Mouse (Mus musculus) lung, postnatal 36 days (tissue): ENCODE results near the gene Tbc1d2b.

Experiments
- DNase-seq: peaks from one replicate; pipeline ENCODE4 v3.0.0; 2022; ENCODE audit warnings: mixed read lengths

Gene Tbc1d2b

DNA sequence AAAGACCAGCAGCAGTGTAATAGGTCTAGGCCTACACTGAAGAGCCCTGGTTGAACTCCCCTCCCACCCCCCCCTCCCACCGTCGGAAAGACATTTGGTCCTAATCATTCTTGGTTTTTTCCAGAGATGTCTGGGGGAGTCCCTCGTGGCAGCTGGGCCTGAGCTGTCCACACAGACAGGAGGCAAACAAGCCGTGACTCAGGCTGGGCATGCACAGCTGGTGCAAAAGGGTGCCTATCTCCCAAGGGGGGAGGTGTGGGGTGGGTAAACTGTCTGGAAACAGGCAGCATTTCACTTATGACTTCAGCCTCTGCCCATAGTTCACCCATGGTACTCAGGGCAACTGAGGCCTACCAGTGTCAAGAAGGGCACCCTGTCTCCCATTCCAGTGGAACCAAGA lies 69.1 kb downstream of the Tbc1d2b start:
- DNase-seq = no peak

- no peak for DNase-seq
These were observed 69.5 kb downstream of the Tbc1d2b start for GRCm38 (mm10) chr9:90201096-90201495.

DNA sequence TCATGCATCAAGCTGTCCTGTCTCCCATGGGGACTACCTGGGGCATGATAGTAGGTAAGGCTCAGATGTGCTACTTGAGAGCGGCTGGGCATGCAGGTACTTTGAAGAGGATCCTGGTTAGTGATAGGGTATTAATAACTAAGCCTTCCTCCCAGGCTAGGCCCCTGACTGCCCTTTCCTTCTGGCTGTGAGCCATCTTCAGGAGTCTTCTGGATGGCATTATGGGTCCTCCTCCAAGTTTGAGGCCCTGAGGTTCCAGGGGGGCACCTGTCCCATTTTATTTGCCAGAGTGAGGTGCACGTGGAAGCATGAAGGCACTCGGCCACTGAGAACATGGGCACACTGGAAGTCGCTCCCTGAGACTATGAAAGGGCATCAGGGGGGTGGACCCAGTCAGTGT lies 70.1 kb downstream of the Tbc1d2b start:
- DNase-seq = no peak

DNA sequence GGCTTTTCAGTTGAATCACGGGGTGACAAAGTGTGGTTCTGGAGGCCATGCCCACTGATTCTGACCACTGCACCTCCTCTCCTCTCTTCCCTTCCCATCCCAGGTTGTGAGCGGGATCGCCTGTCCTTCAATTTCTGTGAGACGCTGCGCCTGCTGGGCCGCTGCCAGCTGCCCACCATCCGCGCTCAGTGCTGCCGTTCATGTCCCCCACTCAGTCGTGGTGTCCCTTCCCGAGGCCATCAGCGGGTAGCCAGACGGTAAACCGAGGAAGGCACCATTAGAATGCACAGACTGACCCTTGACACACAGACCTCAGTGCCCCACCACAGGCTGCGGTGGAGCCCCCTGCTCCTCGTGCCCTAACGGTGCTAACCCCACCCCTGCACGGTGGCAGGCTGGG lies 71.0 kb downstream of the Tbc1d2b start:
- DNase-seq = no peak

DNA sequence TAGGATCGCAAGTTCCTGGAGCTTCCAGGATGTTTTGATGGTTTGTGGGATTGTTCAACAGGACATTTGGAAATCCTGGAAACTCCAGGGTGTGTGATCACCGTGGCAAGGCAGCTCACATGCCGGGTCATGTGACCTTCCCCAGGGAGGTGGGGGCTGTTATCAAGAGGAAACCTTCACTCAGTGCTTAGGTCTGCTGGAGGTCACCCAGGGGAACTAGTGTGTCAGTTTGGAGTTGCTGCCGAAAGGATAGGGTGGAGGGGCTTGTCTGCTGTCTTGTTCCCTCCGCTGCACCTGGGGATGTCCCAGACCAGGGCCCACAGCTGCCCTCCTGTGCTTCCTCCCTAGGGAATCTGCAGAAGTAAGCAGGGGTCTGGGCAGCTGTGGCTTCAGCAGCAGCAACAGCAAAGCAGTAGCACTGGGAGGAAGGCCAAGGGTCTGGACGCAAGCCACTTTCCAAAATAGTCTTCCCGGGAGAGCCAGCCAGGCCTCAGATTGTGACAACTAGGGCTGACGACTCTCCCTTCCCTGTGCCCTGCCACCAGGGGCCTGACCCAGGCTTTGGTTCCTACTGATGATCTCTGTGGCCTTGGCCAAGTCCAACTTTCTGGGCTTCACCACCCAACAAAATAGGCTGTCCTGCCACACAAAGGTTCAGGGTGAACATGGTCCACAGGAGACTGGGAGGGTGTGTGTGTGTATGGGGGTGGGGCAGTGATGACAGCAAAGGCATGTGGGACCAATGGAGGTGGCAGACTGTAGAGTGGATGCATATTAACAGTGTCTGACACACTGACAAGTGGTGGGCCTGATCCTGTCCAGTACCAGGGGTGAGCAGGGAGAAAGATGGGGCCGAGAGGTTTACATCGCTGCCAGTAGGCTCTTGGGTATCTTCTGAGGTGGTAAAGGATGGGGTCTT lies 71.8 kb downstream of the Tbc1d2b start:
- DNase-seq = peak; percentile 56

GRCm38 (mm10) chr9:90197866-90198383 lies 72.7 kb downstream of the Tbc1d2b start:
- DNase-seq = no peak

- DNase-seq = no peak
These were observed 73.4 kb downstream of the Tbc1d2b start for GRCm38 (mm10) chr9:90197116-90197665.

- DNase-seq = no peak
These were observed 74.3 kb downstream of the Tbc1d2b start for GRCm38 (mm10) chr9:90196262-90196661.

GRCm38 (mm10) chr9:90195000-90195399 lies 75.6 kb downstream of the Tbc1d2b start:
- no peak for DNase-seq

DNA sequence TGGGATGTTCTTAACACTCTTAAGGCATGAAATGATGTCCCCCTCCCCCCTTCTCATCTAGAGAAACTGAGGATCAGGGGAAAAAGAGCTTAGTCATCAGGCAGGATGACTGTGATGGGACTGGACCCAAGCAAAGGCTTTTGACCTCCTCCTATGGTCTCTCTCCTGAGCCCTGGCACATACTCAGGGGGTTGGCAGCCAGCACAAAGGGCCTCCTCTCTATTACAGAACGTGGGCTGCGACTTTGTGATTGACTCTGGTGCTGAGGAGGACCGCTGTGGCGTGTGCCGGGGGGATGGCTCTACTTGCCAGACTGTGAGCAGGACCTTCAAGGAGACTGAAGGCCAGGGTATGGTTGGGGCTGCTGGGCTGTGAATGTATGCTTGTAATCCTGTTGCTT lies 81.2 kb downstream of the Tbc1d2b start:
- DNase-seq = no peak

GRCm38 (mm10) chr9:90188893-90189292 lies 81.7 kb downstream of the Tbc1d2b start:
- no peak for DNase-seq

DNA sequence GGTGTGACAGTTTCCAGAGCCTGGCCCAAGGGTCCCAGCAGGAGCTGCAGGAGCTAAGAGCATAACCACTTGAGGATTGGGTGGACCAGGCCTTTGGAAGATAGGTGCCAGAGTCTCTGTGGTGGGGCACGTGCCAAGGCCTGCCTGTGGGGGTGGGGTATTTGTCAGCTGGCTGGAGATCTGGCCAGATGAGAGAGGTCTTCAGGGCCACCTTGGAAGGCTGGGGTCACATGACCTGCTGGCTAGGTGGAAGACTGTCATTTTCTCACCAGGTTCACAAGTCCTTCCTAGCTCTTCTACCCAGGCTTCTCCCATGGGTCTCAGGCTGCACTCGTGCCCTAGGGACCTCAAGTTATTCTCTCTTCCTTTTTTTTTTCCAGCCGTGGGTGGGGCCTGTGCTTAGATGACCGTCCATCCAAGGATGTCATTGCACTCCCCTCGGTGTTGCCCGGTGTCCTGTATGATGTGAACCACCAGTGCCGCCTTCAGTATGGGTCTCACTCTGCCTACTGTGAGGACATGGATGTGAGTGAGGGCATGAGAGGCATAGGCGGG lies 85.2 kb downstream of the Tbc1d2b start:
- no peak for DNase-seq

DNA sequence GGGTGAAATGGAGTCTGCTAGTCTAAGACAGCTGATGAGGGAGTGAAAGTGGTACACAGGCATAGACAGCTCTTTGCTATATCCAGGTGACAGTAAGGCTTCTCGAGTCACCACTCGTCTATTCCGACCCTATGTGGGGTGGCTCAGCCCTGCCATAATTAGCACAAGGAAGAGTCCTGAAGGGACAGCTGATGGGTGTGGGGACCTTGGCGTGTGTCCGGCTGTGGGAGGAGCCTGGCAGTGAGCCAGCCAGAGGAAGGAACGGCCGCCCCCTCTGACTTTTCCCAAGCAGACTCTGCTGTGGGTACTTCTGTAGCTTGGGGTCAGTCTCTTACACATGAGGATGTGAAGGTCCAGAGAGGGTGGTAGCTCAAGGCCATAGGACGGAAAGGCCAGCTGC lies 86.5 kb downstream of the Tbc1d2b start:
- DNase-seq = peak; percentile 27

DNA sequence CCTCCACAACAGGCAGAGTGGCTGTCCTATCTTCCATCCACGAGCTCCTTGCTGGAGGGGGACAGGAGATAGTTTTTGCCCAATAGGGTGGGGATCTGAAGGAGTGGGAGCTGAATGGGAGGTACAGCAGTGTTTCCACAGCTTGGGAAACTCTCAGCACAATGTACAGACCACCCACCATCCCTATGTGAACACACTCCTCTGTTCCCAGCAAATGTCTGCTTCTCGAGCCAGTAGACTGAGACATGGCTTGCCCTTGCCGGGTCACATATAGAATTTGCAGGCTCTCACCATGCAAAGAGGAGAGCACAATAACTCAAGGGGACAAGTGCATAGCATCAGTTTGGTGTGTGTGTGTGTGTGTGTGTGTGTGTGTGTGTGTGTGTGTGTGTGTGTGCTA lies 87.1 kb downstream of the Tbc1d2b start:
- no peak for DNase-seq

GRCm38 (mm10) chr9:90182636-90183421 lies 87.8 kb downstream of the Tbc1d2b start:
- peak; percentile 57 for DNase-seq

- DNase-seq = no peak
These were observed 88.8 kb downstream of the Tbc1d2b start for GRCm38 (mm10) chr9:90181656-90182388.

DNA sequence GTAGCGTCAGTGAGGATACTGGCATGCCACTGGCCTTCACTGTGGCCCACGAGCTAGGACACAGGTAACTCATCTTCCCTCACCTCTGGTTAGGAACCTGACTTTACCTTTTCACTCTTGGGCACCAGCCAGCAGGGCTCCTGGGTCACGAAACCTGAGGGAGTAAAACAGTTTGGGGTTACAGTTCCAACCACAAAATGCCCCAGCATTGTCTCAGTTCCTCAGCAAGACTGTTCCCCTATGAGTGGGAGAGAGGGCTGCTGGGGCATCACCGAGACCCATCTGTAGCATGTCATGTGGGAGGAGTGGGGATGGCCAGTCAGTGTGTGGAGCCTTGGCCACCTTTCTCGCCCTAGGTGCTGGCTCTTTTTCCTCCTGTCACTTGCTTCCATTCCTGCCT lies 91.2 kb downstream of the Tbc1d2b start:
- no peak for DNase-seq

- no peak for DNase-seq
These were observed 97.3 kb downstream of the Tbc1d2b start for GRCm38 (mm10) chr9:90173330-90173729.

- no peak for DNase-seq
These were observed 97.9 kb downstream of the Tbc1d2b start for GRCm38 (mm10) chr9:90172528-90173321.

DNA sequence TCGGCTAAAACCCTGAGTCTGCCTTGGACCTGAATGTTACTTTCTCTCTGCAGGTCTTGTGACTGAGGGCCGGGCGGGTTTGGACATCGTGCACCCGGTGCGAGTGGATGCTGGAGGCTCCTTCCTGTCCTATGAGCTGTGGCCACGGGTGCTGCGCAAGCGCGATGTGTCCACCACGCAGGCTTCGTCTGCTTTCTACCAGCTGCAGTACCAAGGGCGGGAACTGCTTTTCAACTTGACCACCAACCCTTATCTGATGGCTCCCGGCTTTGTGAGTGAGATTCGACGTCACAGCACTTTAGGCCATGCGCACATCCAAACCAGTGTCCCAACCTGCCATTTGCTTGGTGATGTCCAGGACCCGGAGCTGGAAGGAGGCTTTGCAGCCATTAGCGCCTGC lies 99.2 kb downstream of the Tbc1d2b start:
- DNase-seq = no peak

DNA sequence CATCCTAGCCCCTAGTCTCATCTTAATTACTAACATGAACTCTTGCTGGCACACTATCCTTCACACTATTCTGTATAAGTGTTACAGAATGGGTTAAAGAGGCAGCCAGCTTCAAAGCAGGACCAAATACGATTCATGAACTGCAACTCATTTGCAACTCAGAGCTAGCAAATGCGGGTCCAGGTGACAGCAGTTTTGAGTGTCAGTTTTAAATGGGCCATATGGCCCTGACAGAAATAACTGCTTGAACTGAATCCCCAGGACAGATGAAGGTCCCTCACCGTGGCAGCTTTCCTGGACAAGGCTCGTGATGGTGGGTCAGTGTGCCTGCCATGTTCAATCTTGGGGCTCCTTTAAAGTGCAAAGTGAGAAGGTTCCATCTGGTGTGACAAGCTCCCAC lies 100.6 kb downstream of the Tbc1d2b start:
- DNase-seq = no peak

DNA sequence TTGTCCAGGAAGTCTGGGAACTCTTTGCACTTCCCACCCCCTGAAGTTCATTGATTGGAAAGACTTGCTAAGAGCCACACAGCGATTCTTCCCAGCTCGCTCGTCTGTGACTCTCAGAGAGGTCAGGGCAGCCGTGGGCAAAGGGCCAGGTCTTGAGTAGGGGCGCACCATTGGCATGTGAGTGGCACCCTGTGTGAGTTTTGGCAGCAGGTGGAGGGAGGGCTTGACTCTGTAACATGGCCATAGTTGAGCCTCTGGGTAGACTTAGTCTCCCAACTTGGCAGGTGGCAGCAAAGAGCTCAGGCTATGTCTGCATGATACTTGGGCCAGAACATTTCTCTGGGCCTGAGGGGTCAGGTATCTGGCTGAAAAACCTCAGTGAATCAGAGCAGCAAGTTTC lies 104.0 kb downstream of the Tbc1d2b start:
- peak; percentile 19 for DNase-seq
